Mouse (Mus musculus) bone marrow macrophage, adult 2 months (primary cell): Measurements from ENCODE around the gene Chpt1.

Source experiments
- CTCF ChIP-seq: IDR thresholded peaks from 2 replicates; pipeline ENCODE4 v1.5.1; 2012; ENCODE audit warnings: low read depth, mild to moderate bottlenecking, low read length, moderate library complexity
- POLR2A ChIP-seq: IDR thresholded peaks from 2 replicates; pipeline ENCODE4 v1.6.1; 2012; ENCODE audit warnings: mild to moderate bottlenecking, low read depth, low read length, borderline replicate concordance

DNA sequence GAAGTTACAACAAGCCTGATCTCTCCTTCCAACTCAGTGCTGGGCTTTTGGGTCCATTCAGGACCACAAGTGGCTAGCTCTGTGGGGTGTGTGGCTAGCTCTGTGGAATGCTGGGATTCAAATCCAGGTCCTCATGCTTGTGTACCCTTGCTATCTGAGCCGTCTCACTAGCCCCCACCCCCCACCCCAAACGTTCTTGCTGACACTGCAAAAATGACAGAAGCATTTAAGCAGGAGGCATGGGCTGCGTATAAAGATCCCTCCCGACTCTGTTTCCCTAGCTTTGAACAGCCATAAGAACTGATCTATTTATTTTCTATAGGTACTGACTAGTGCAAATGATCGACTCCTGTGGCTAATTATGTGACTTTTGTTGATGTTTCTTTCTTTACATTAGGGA lies 26.8 kb upstream of the Chpt1 start:
- TF ChIP-seq POLR2A (no peak), CTCF (no peak)
